Mouse (Mus musculus): ENCODE data around the gene Kctd4. TPM values are rescaled to one million over a fixed set of nuclear protein-coding genes. Genes with fewer than 3 reads are reported as not detected.

Kctd4 gene
- polyA plus RNA-seq (2014; fragmentation: Illumina TruSeq; extraction: RNeasy Lipid Tissue Mini Kit (QIAGEN cat#74804); ENCODE audit: insufficient read depth, low read depth, low replicate concordance): not detected

DNA sequence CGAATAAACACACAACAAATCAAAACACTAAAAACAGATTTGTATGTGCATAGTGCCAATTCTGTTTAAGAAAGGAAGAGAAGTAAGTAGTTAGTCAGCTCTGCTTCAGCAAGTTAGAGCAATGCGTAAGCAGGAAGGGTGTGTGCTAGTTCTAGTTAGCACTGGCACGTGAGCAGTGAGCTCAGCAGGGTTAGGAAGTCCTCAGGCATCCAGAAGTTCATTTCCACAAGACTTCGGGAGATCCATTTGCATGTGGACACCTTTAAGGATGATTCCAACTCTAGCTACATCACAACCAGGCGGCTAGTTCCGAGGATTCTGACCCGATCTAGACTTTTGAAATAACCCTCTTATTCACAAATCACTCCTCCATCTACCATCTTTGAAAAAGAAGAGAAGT lies at the start of gene Kctd4:
TSS of gene Kctd4 (plus strand) at position 244 of the 400 bp plus-strand sequence.

DNA sequence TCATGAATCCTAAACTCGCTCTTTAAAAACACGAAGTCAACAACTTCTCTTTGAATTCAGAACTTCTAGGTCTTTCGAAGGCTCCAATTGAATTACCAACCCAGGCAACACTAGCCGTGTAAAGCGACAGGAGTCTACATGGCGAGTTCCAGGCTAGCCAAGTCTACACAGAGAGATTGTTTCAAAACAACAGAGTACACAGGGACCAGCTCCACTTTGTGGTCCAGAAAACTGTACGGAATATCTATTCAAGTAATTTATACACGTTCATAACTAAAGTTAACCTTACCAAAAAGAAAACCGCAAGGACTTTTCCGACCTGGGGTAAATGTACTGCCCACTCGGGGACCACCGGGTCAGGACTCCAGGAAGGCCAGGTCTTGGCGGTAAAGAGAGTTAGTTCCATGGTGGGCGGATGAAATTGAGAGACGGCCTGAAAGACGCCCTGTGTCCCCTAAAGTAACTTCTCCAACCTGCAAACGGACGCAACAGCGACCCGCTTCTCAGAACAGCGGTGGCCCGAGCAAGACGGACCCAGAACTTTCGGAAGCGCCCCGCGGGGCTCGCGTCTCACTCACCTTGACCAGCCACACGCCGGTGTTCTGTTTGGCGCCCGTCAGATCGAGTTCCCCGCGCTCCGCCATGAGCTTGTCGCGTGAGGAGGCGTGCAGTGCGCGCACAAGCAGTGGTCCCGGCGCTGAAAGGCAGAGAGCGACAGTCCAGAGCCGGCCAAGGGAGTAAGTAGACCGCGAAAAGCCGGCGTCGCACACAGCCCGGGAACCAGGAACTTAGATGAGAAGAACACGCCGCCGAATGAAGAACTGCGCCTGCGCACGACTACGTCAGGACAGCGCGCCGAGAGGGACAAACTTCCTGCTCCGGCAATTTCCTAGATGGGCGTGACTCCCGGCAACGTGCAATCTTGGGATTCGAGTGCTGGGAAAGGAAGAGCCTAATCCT lies 55.6 kb downstream of the Kctd4 start, which contains the start of gene Gtf2f2:
TSS of gene Gtf2f2 (minus strand) at position 764 of the 960 bp plus-strand sequence.

Other genes with a start within 250 kb of the Kctd4 start
- gene Cog3, start 200.5 kb upstream of the Kctd4 start, polyA plus RNA-seq (2014; fragmentation: Illumina TruSeq; extraction: RNeasy Lipid Tissue Mini Kit (QIAGEN cat#74804); ENCODE audit: insufficient read depth, low read depth, low replicate concordance): 12.6 TPM
- gene Slc25a30, start 168.0 kb upstream of the Kctd4 start, polyA plus RNA-seq (2014; fragmentation: Illumina TruSeq; extraction: RNeasy Lipid Tissue Mini Kit (QIAGEN cat#74804); ENCODE audit: insufficient read depth, low read depth, low replicate concordance): 5.4 TPM
- 5,127 TPM for gene Tpt1, start 109.9 kb upstream of the Kctd4 start, polyA plus RNA-seq (2014; fragmentation: Illumina TruSeq; extraction: RNeasy Lipid Tissue Mini Kit (QIAGEN cat#74804); ENCODE audit: insufficient read depth, low read depth, low replicate concordance)
- gene Gtf2f2, start 55.9 kb downstream of the Kctd4 start, polyA plus RNA-seq (2014; fragmentation: Illumina TruSeq; extraction: RNeasy Lipid Tissue Mini Kit (QIAGEN cat#74804); ENCODE audit: insufficient read depth, low read depth, low replicate concordance): 13.7 TPM
- gene Gpalpp1, start 155.8 kb downstream of the Kctd4 start, polyA plus RNA-seq (2014; fragmentation: Illumina TruSeq; extraction: RNeasy Lipid Tissue Mini Kit (QIAGEN cat#74804); ENCODE audit: insufficient read depth, low read depth, low replicate concordance): 7.7 TPM
- 4.1 TPM for gene Nufip1, start 155.9 kb downstream of the Kctd4 start, polyA plus RNA-seq (2014; fragmentation: Illumina TruSeq; extraction: RNeasy Lipid Tissue Mini Kit (QIAGEN cat#74804); ENCODE audit: insufficient read depth, low read depth, low replicate concordance)

All from lung, adult 10 weeks (tissue).